Mouse (Mus musculus): ENCODE measurements at regions not wholly inside any gene's neighbourhood (a gene's known extent, or its start where the extent isn't known, plus 50 kb on each side); places are given as distances from the start of the nearest gene placed in this dataset.

DNA sequence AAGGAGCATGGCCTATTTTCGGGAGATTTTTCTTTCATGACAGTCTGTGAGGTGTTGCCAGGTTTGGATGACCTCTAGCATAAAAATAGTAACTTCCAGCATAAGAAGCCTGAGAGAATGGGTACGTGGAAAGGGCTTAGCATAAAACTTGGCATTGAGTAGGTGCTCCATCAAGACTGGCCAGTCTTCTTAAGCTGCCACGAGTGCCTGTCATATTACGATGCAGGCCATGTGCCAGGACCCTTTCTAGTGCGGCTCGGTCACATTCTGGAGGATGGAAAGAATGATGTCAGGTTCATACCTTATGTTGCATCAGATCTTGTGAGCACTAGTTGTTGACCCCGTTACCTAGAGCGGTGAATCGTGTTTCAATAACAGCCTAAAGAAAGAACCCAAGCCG is 311.0 kb downstream of the Ttll7 start:
- TF ChIP-seq CTCF (IDR thresholded peaks at IDR 0.05; ENCODE audit: low read depth) (no peak), EP300 (IDR thresholded peaks at IDR 0.05; ENCODE audit: low read depth) (no peak)
